Mouse (Mus musculus): ENCODE measurements at regions not wholly inside any gene's neighbourhood (a gene's known extent, or its start where the extent isn't known, plus 50 kb on each side); places are given as distances from the start of the nearest gene placed in this dataset.
A peak's percentile ranks its signal among the peaks of the same experiment; 100 is the strongest.

DNA sequence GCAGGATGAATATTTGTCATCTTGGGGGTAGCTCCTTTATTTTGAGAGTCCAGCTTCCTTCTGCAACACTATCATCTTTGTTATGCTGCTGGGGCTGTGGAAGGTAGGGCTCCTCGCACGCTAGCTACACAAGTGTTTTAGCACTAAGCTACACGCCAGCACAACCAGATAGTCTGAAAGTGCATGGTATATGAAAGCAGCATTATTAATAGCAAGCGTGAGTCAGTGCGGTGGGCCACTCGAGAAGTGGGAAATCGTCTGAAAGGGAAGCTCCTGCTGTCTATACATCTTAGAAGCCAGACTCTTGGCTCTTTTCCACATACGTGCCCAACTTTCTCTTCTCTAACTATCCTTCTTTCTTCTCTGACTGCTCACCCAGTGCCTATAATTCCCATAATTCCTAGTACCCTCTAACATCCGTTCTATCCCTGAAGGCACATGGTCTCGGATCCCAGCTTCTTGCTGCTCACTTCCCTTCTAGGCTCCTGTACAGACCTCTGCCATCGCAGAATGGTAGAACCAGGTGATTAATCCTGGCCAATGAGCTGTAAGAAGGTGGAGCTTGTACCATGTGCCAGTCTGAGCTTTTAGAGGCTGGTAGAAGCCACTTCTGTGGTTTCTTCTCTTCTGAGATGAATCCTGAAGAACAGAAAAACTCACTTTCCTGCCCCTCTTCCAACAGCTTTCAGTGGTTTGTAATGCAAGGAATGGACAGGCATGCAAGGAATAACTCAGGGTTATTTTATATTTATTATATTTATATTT lies 55.5 kb downstream of the E030025P04Rik start:
- Histone ChIP-seq H3K4me3 (replicated peaks) (no peak overlapping the region), H3K4me2 (no peak overlapping the region), H3K27ac (no peak overlapping the region), H3K9me3 (no peaks in the 10 kb centered on the region), H3K36me3 (no peaks in the 10 kb centered on the region), H3K27me3 (replicated peaks) (no peaks in the 10 kb centered on the region), H3K9ac (no peak overlapping the region), H3K4me1 (no peaks in the 10 kb centered on the region)
- ATAC-seq (ENCODE audit: insufficient read depth, low FRiP score, low read depth), result no peak
- 78% methylated on average over 11 of the region's 11 CpGs for WGBS

DNA sequence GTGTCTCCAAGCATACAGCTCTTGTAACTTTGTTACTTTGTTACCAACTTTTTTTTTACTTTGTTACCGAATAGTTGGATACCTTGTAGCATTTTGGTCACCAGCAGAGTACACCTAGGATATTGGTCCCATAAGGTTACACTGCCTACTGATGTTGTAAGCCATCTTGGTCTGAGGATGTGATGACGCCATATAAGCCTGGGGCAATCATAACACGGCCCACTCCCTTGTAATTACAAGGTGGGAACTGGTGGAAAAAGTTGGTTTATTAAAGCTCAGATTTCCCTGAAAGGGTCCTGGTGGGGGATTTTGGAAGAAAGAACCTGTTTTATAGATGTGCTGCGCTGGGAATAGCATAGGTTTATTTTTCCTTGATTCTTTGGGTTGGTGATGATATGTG lies 62.2 kb downstream of the E030025P04Rik start:
- Histone ChIP-seq H3K9ac (no peak overlapping the region), H3K9me3 (no peaks in the 10 kb centered on the region), H3K36me3 (no peaks in the 10 kb centered on the region), H3K4me2 (no peak overlapping the region), H3K4me1 (no peaks in the 10 kb centered on the region), H3K27ac (no peak overlapping the region), H3K4me3 (replicated peaks) (no peak overlapping the region), H3K27me3 (replicated peaks) (no peaks in the 10 kb centered on the region)
- WGBS, result 86% methylated on average over 4 of the region's 4 CpGs
- no peak for ATAC-seq (ENCODE audit: insufficient read depth, low FRiP score, low read depth)

GRCm38 (mm10) chr11:109081454-109081853 lies 62.7 kb downstream of the E030025P04Rik start:
- no peak overlapping the region for H3K4me3 ChIP-seq (replicated peaks)
- H3K36me3 ChIP-seq, result no peaks in the 10 kb centered on the region
- H3K9me3 ChIP-seq, result no peaks in the 10 kb centered on the region
- no peaks in the 10 kb centered on the region for H3K4me1 ChIP-seq
- no peak overlapping the region for H3K4me2 ChIP-seq
- H3K27ac ChIP-seq, result no peak overlapping the region
- no peak for ATAC-seq (ENCODE audit: insufficient read depth, low FRiP score, low read depth)
- H3K27me3 ChIP-seq (replicated peaks), result no peaks in the 10 kb centered on the region
- H3K9ac ChIP-seq, result no peak overlapping the region
- 44% methylated on average over 10 of the region's 10 CpGs for WGBS

GRCm38 (mm10) chr11:109080847-109081415 lies 63.2 kb downstream of the E030025P04Rik start:
- Histone ChIP-seq H3K27me3 (replicated peaks) (no peaks in the 10 kb centered on the region), H3K36me3 (no peaks in the 10 kb centered on the region), H3K4me1 (no peaks in the 10 kb centered on the region), H3K4me2 (no peak overlapping the region), H3K9me3 (no peaks in the 10 kb centered on the region), H3K27ac (no peak overlapping the region), H3K4me3 (replicated peaks) (no peak overlapping the region), H3K9ac (no peak overlapping the region)
- 83% methylated on average over 9 of the region's 9 CpGs for WGBS
- ATAC-seq (ENCODE audit: insufficient read depth, low FRiP score, low read depth), result no peak

DNA sequence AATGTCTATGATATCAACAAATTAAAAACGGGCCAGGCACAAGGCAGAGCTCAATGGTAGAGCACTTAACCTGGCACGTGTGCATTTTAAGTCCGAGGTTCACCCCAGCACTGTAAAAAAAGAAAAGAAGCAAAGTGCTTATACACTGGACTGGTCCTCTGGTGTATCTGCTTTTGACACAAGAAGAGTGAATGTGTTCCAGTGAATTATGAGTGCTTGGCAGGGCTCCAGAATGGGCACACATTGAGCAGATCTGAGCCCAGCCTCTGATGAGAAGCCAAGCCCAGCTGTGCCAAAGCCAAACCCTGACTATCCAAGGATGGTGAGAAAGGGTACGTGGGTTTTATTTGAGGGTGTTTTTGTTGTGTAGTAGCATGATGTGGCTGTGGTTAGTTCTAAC lies 64.7 kb downstream of the E030025P04Rik start:
- Histone ChIP-seq H3K4me2 (no peak overlapping the region), H3K9me3 (no peaks in the 10 kb centered on the region), H3K9ac (no peak overlapping the region), H3K36me3 (no peaks in the 10 kb centered on the region), H3K4me1 (no peaks in the 10 kb centered on the region), H3K27me3 (replicated peaks) (no peaks in the 10 kb centered on the region), H3K27ac (no peak overlapping the region), H3K4me3 (replicated peaks) (no peak overlapping the region)
- no peak for ATAC-seq (ENCODE audit: insufficient read depth, low FRiP score, low read depth)
- WGBS, result 79% methylated on average over 4 of the region's 4 CpGs

GRCm38 (mm10) chr11:109076587-109077417 lies 67.4 kb downstream of the E030025P04Rik start:
- Histone ChIP-seq H3K27ac (no peak overlapping the region), H3K9me3 (no peaks in the 10 kb centered on the region), H3K4me3 (replicated peaks) (no peak overlapping the region), H3K9ac (no peak overlapping the region), H3K27me3 (replicated peaks) (no peaks in the 10 kb centered on the region), H3K4me1 (no peaks in the 10 kb centered on the region), H3K36me3 (no peaks in the 10 kb centered on the region), H3K4me2 (no peak overlapping the region)
- no peak for ATAC-seq (ENCODE audit: insufficient read depth, low FRiP score, low read depth)
- 62% methylated on average over 19 of the region's 19 CpGs for WGBS

GRCm38 (mm10) chr11:109071340-109071739 lies 72.8 kb downstream of the E030025P04Rik start:
- H3K27ac ChIP-seq, result no peak overlapping the region
- H3K36me3 ChIP-seq, result no peaks in the 10 kb centered on the region
- H3K27me3 ChIP-seq (replicated peaks), result no peaks in the 10 kb centered on the region
- no peak overlapping the region for H3K4me2 ChIP-seq
- peaks cover 5% of the 10 kb centered on the region; the same call in 1 of the 2 replicates for H3K4me1 ChIP-seq
- WGBS, result 67% methylated on average over 2 of the region's 2 CpGs
- ATAC-seq (ENCODE audit: insufficient read depth, low FRiP score, low read depth), result no peak
- no peaks in the 10 kb centered on the region for H3K9me3 ChIP-seq
- H3K9ac ChIP-seq, result no peak overlapping the region
- H3K4me3 ChIP-seq (replicated peaks), result no peak overlapping the region

GRCm38 (mm10) chr11:109070412-109070811 lies 73.8 kb downstream of the E030025P04Rik start:
- H3K4me2 ChIP-seq, result no peak overlapping the region
- no peak overlapping the region for H3K27ac ChIP-seq
- H3K9me3 ChIP-seq, result no peaks in the 10 kb centered on the region
- no peak for ATAC-seq (ENCODE audit: insufficient read depth, low FRiP score, low read depth)
- H3K4me1 ChIP-seq, result peaks cover 5% of the 10 kb centered on the region; the same call in 1 of the 2 replicates
- 44% methylated on average over 9 of the region's 9 CpGs for WGBS
- H3K4me3 ChIP-seq (replicated peaks), result no peak overlapping the region
- no peaks in the 10 kb centered on the region for H3K27me3 ChIP-seq (replicated peaks)
- H3K36me3 ChIP-seq, result no peaks in the 10 kb centered on the region
- no peak overlapping the region for H3K9ac ChIP-seq

- 45% methylated on average over 6 of the region's 6 CpGs for WGBS
- Histone ChIP-seq H3K4me2 (no peak overlapping the region), H3K4me1 (peaks cover 5% of the 10 kb centered on the region; the same call in 1 of the 2 replicates), H3K4me3 (replicated peaks) (no peak overlapping the region), H3K27me3 (replicated peaks) (no peaks in the 10 kb centered on the region), H3K36me3 (no peaks in the 10 kb centered on the region), H3K9me3 (no peaks in the 10 kb centered on the region), H3K9ac (no peak overlapping the region), H3K27ac (no peak overlapping the region)
- ATAC-seq (ENCODE audit: insufficient read depth, low FRiP score, low read depth), result no peak
Observed at GRCm38 (mm10) chr11:109069326-109069709, 74.9 kb downstream of the E030025P04Rik start.

DNA sequence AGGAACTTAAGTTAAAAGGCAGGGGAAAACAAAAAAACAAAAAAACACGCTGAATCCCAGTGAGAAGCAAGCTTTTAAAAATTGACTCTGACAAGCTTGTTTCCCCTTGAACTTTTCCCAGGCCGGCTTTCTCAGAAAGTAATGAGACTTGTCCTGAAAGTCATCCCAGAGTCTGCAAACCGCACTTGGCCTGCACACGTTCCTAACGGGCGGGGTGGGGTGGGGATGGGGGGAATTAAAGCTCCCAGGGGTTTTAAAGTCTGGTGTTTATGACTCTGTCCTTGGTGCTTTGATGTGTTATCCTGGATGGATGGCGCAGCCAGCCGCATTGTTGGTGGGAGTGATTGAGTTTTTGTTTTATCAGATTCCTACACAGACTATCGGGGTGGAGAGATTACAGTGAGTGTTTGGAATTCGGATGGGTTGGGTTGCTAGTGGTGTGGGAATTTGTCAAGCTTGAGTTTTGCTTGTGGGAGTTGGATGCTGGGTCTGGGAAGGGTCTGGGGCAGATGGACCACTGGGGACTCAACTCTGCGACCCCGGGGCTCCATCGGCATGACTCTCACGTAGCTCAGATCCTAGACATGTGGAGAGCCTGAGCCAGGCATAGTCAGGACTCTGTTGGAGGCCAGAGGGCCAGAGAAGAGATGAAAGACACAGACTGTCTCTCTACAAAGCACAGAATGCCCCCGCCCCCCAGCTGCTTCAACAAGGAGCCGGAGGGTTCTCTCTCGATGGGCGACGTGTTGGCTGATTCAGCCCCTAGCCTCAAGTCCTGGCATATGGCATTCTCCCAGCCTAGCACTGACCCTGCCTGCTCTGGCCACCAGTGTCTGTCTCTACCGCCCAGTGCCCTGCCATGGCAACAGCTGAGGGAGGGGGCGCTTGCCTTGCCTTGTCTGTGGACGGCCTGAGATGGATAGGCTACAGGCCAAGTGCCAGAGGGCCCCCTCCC lies 75.5 kb downstream of the E030025P04Rik start:
- H3K27ac ChIP-seq, result no peak overlapping the region
- whole genome bisulfite sequencing, result 32% methylated on average over 22 of the region's 22 CpGs

GRCm38 (mm10) chr11:109067733-109068132 lies 76.4 kb downstream of the E030025P04Rik start:
- Histone ChIP-seq H3K4me2 (no peak overlapping the region), H3K9me3 (no peaks in the 10 kb centered on the region), H3K27me3 (replicated peaks) (no peaks in the 10 kb centered on the region), H3K4me1 (peaks cover 5% of the 10 kb centered on the region; the same call in 1 of the 2 replicates), H3K9ac (no peak overlapping the region), H3K27ac (no peak overlapping the region), H3K36me3 (no peaks in the 10 kb centered on the region), H3K4me3 (replicated peaks) (no peak overlapping the region)
- 69% methylated on average over 7 of the region's 7 CpGs for WGBS
- ATAC-seq (ENCODE audit: insufficient read depth, low FRiP score, low read depth), result no peak

More for the DNA sequence above, 75.5 kb downstream of the E030025P04Rik start:
- Histone ChIP-seq H3K4me2 (no peak overlapping the region), H3K4me3 (replicated peaks) (no peak overlapping the region), H3K4me1 (peaks cover 5% of the 10 kb centered on the region; the same call in 1 of the 2 replicates), H3K9me3 (no peaks in the 10 kb centered on the region), H3K9ac (no peak overlapping the region), H3K36me3 (no peaks in the 10 kb centered on the region), H3K27me3 (replicated peaks) (no peaks in the 10 kb centered on the region)
- ATAC-seq (ENCODE audit: insufficient read depth, low FRiP score, low read depth), result peak; percentile 35; the same call in 1 of the 2 replicates

Data from stomach, embryonic 15.5 days (tissue).